18 mouse cellular contexts compared by ENCODE assay signal in the genomic region with DNA sequence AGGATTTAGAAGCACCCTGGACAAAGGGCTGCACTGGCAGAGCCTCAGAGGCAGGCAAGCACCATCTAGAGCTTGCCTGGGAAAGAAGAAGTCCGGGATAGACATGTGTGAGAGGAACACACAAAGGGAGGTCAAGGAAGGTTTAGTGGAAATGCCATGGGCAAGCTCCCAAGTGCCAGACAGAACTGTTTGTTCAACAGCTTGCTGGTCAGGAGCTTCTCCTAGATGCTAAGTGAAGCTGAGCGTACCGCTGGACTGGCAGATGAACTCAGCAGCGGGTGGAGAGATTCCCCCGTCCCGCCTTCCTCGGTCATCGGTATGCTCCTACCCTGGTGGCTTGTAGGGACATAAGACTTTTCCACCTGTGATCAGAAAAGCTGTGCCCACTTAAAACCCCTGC.
A peak's percentile ranks its signal among the peaks of the same experiment; 100 is the strongest.
DNase-seq lines count a peak whose midpoint lies in the region; ATAC-seq and TF ChIP-seq lines count a peak whose summit lies in the region.
"Had no signal": no experiment of that assay in that cellular context is flagged by ENCODE, and none has a peak within 500 bp of the region (broad histone marks: within the 10 kb centered on the region; RNA-seq: fewer than 3 reads in every experiment).

No protein-coding gene starts in this region.

- DNase-seq in cerebellum, adult 2 months: peak; percentile 33 to 36
- DNase-seq in liver, adult 2 months (ENCODE audit: extremely low read depth, low read depth, low spot score): peak; percentile 37
- peak; percentile 17 for DNase-seq in R1 (ENCODE audit: low read depth, low spot score)
- no peak for DNase-seq in embryo, embryonic 10 days (ENCODE audit: low spot score)
- DNase-seq: gastrocnemius, postnatal 10 days; layer of hippocampus, postnatal 36 days; liver; spleen, adult 18-20 months had no signal

- no peaks in the 10 kb centered on the region for H3K79me2 ChIP-seq in liver, adult 2 months (ENCODE audit: control insufficient read depth, insufficient read depth, low read length)

- no peak for TF ChIP-seq CTCF in cerebellum, adult 2 months (IDR thresholded peaks at IDR 0.05; ENCODE audit: borderline replicate concordance, insufficient read depth, low read depth, low read length)
- TF ChIP-seq CTCF in liver, adult 2 months (IDR thresholded peaks at IDR 0.05; ENCODE audit: low read depth, low read length): no peak

- WGBS in cerebellum, adult 2 months: 18% methylated on average over 8 of the region's 8 CpGs
- WGBS in liver, adult 2 months: 61% methylated on average over 8 of the region's 8 CpGs
- 80% methylated on average over 8 of the region's 8 CpGs for WGBS in liver, embryonic 12.5 days (ENCODE audit: insufficient replicate concordance)
- WGBS in heart, embryonic 15.5 days: 68% methylated on average over 8 of the region's 8 CpGs
- WGBS in neural tube, embryonic 15.5 days: 86% methylated on average over 8 of the region's 8 CpGs

- no peak overlapping the region for H3K27ac ChIP-seq in cerebellum, adult 2 months (ENCODE audit: insufficient read depth, low read length)
- no peak overlapping the region for H3K27ac ChIP-seq in liver, adult 2 months (replicated peaks; ENCODE audit: insufficient read depth, low read depth, low read length)
- no peak overlapping the region for H3K27ac ChIP-seq in liver, embryonic 12.5 days
- H3K27ac ChIP-seq in heart, embryonic 15.5 days: peak overlapping the region; percentile 51
- no peak overlapping the region for H3K27ac ChIP-seq in neural tube, embryonic 15.5 days (replicated peaks)
- H3K27ac ChIP-seq: embryonic facial prominence, embryonic 12.5 days; hindbrain, embryonic 15.5 days; kidney, embryonic 15.5 days; macrophage had no signal

- no peak for TF ChIP-seq POLR2A in cerebellum, adult 2 months (IDR thresholded peaks at IDR 0.05; ENCODE audit: borderline replicate concordance, insufficient read depth, low read length)
- no peak for TF ChIP-seq POLR2A in liver, adult 2 months (IDR thresholded peaks at IDR 0.05; ENCODE audit: extremely low read depth, insufficient read depth, low read length)

- no peak for ATAC-seq in cerebellum, adult (ENCODE audit: insufficient number of reproducible peaks, low FRiP score, low TSS enrichment)
- ATAC-seq in liver, embryonic 12.5 days: no peak
- ATAC-seq in heart, embryonic 15.5 days (replicated peaks; ENCODE audit: insufficient number of reproducible peaks, insufficient read depth, low FRiP score, low read depth): no peak
- no peak for ATAC-seq in neural tube, embryonic 15.5 days (ENCODE audit: low FRiP score)
- ATAC-seq: forebrain, embryonic 14.5 days had no signal

- no peaks in the 10 kb centered on the region for H3K27me3 ChIP-seq in cerebellum, adult 2 months (ENCODE audit: control insufficient read depth, insufficient read depth, low read length)
- no peaks in the 10 kb centered on the region for H3K27me3 ChIP-seq in liver, adult 2 months (ENCODE audit: control insufficient read depth, insufficient read depth, low read length)
- H3K27me3 ChIP-seq in liver, embryonic 12.5 days (replicated peaks): no peaks in the 10 kb centered on the region
- H3K27me3 ChIP-seq in heart, embryonic 15.5 days: no peaks in the 10 kb centered on the region
- no peaks in the 10 kb centered on the region for H3K27me3 ChIP-seq in neural tube, embryonic 15.5 days (replicated peaks)
- H3K27me3 ChIP-seq: embryonic facial prominence, embryonic 12.5 days; hindbrain, embryonic 15.5 days; kidney, embryonic 15.5 days had no signal

- peaks cover 34% of the 10 kb centered on the region for H3K4me1 ChIP-seq in cerebellum, adult 2 months (ENCODE audit: control insufficient read depth, insufficient read depth, low read length)
- no peaks in the 10 kb centered on the region for H3K4me1 ChIP-seq in liver, adult 2 months (ENCODE audit: control insufficient read depth, insufficient read depth, low read length)
- H3K4me1 ChIP-seq in liver, embryonic 12.5 days: 0 out of 2 replicates have a peak, but pooled peaks cover 3% of the 10 kb centered on the region
- peaks cover 76% of the 10 kb centered on the region for H3K4me1 ChIP-seq in heart, embryonic 15.5 days (replicated peaks)
- H3K4me1 ChIP-seq in neural tube, embryonic 15.5 days: peaks cover 17% of the 10 kb centered on the region

- H3K9me3 ChIP-seq in liver, embryonic 12.5 days (replicated peaks): no peaks in the 10 kb centered on the region
- H3K9me3 ChIP-seq in heart, embryonic 15.5 days (replicated peaks): no peaks in the 10 kb centered on the region
- H3K9me3 ChIP-seq in neural tube, embryonic 15.5 days (replicated peaks): no peaks in the 10 kb centered on the region
- H3K9me3 ChIP-seq: embryonic facial prominence, embryonic 12.5 days; hindbrain, embryonic 15.5 days; kidney, embryonic 15.5 days had no signal

- H3K36me3 ChIP-seq in liver, adult 2 months (ENCODE audit: control insufficient read depth, insufficient read depth, low read length): peaks cover 36% of the 10 kb centered on the region; the same call in 1 of the 2 replicates
- peaks cover 28% of the 10 kb centered on the region; the same call in 1 of the 2 replicates for H3K36me3 ChIP-seq in liver, embryonic 12.5 days
- H3K36me3 ChIP-seq in heart, embryonic 15.5 days: peaks cover 19% of the 10 kb centered on the region
- H3K36me3 ChIP-seq in neural tube, embryonic 15.5 days: peaks cover 27% of the 10 kb centered on the region; the same call in 1 of the 2 replicates

- H3K4me3 ChIP-seq in cerebellum, adult 2 months (replicated peaks; ENCODE audit: insufficient read depth, low read depth, low read length): no peak overlapping the region
- no peak overlapping the region for H3K4me3 ChIP-seq in liver, adult 2 months (ENCODE audit: insufficient read depth, low read depth, low read length)
- H3K4me3 ChIP-seq in liver, embryonic 12.5 days: no peak overlapping the region
- no peak overlapping the region for H3K4me3 ChIP-seq in heart, embryonic 15.5 days
- H3K4me3 ChIP-seq in neural tube, embryonic 15.5 days (replicated peaks): no peak overlapping the region
- H3K4me3 ChIP-seq: embryonic facial prominence, embryonic 12.5 days; hindbrain, embryonic 15.5 days; kidney, embryonic 15.5 days; myocyte had no signal

- H3K4me2 ChIP-seq in liver, embryonic 12.5 days: no peak overlapping the region
- no peak overlapping the region for H3K4me2 ChIP-seq in heart, embryonic 15.5 days
- no peak overlapping the region for H3K4me2 ChIP-seq in neural tube, embryonic 15.5 days
- H3K4me2 ChIP-seq: embryonic facial prominence, embryonic 12.5 days; hindbrain, embryonic 15.5 days; kidney, embryonic 15.5 days had no signal

- H3K9ac ChIP-seq in liver, adult 2 months (ENCODE audit: low read depth, low read length): no peak overlapping the region
- H3K9ac ChIP-seq in liver, embryonic 12.5 days: no peak overlapping the region
- H3K9ac ChIP-seq in heart, embryonic 15.5 days: no peak overlapping the region
- H3K9ac ChIP-seq in neural tube, embryonic 15.5 days (replicated peaks): no peak overlapping the region
- H3K9ac ChIP-seq: embryonic facial prominence, embryonic 12.5 days; hindbrain, embryonic 15.5 days; kidney, embryonic 15.5 days had no signal
